Mouse (Mus musculus) myocyte (in vitro differentiated cells): ENCODE data around the gene Mettl7a2. TPM values are rescaled to one million over a fixed set of nuclear protein-coding genes. Genes with fewer than 3 reads are reported as not detected.

Experiments
- H3K27me3 ChIP-seq: one replicate; pipeline ENCODE4 v1.6.1; 2011; ENCODE audit not compliant: control insufficient read depth, insufficient read depth, insufficient read length
- H3K36me3 ChIP-seq: one replicate; pipeline ENCODE4 v1.6.1; 2011; ENCODE audit not compliant: control insufficient read depth, insufficient read depth
- H3K4me2 ChIP-seq: one replicate; pipeline ENCODE4 v1.6.1; 2011; ENCODE audit warnings: low read depth, control low read depth
- H3K4me3 ChIP-seq: one replicate; pipeline ENCODE4 v1.5.1; 2011; ENCODE audit warnings: mild to moderate bottlenecking, control low read depth, moderate library complexity
- H3K79me2 ChIP-seq: one replicate; pipeline ENCODE4 v1.6.1; 2011; ENCODE audit not compliant: control insufficient read depth, insufficient read depth
- H3ac ChIP-seq: one replicate; pipeline ENCODE4 v1.6.1; 2011; ENCODE audit not compliant: control insufficient read depth, insufficient read length
- CEBPB ChIP-seq: IDR thresholded peaks from 2 replicates; pipeline ENCODE4 v1.6.1; 2011; ENCODE audit warnings: mild to moderate bottlenecking, moderate library complexity; ENCODE audit not compliant: poor library complexity, insufficient read depth, severe bottlenecking
- E2F4 ChIP-seq: IDR thresholded peaks from one replicate; pipeline ENCODE4 v1.6.1; 2011; ENCODE audit warnings: mild to moderate bottlenecking, control low read depth, moderate library complexity; ENCODE audit not compliant: insufficient read depth
- MAX ChIP-seq: IDR thresholded peaks from one replicate; pipeline ENCODE4 v1.6.1; 2011; ENCODE audit warnings: low read depth, mild to moderate bottlenecking, control low read depth
- MYOD1 ChIP-seq, 3 experiments: IDR thresholded peaks; one replicate each; pipeline ENCODE4 v1.6.1; 2011; ENCODE audit warnings: control low read depth in 2 of 3, low read depth in 2 of 3, mild to moderate bottlenecking in 2 of 3, moderate library complexity in 1 of 3; ENCODE audit not compliant: insufficient read length in 2 of 3, control insufficient read depth in 1 of 3
- MYOG ChIP-seq, 3 experiments: IDR thresholded peaks; one replicate each; pipeline ENCODE4 v1.6.1; 2011; ENCODE audit warnings: control low read depth in 2 of 3, low read depth in 2 of 3, mild to moderate bottlenecking in 2 of 3; ENCODE audit not compliant: insufficient read length in 2 of 3, control insufficient read depth in 1 of 3, insufficient read depth in 1 of 3
- POLR2A ChIP-seq: IDR thresholded peaks from one replicate; pipeline ENCODE4 v1.6.1; 2011; ENCODE audit warnings: low read depth, mild to moderate bottlenecking, control low read depth, moderate library complexity; ENCODE audit not compliant: insufficient read length
- POLR2AphosphoS2 ChIP-seq: IDR thresholded peaks from one replicate; pipeline ENCODE4 v1.6.1; 2011; ENCODE audit warnings: low read depth, control low read depth; ENCODE audit not compliant: insufficient read length
- REST ChIP-seq: IDR thresholded peaks from one replicate; pipeline ENCODE4 v1.6.1; 2011; ENCODE audit warnings: mild to moderate bottlenecking, control low read depth, moderate library complexity; ENCODE audit not compliant: insufficient read depth, insufficient read length
- SRF ChIP-seq: IDR thresholded peaks from one replicate; pipeline ENCODE4 v1.6.1; 2011; ENCODE audit warnings: low read depth; ENCODE audit not compliant: control insufficient read depth, insufficient read length
- TCF12 ChIP-seq: IDR thresholded peaks from one replicate; pipeline ENCODE4 v1.6.1; 2011; ENCODE audit warnings: mild to moderate bottlenecking, control low read depth; ENCODE audit not compliant: poor library complexity, insufficient read depth, severe bottlenecking
- TCF3 ChIP-seq: IDR thresholded peaks from one replicate; pipeline ENCODE4 v1.6.1; 2011; ENCODE audit warnings: low read depth, control low read depth; ENCODE audit not compliant: insufficient read length
- USF1 ChIP-seq: IDR thresholded peaks from one replicate; pipeline ENCODE4 v1.6.1; 2011; ENCODE audit warnings: low read depth, mild to moderate bottlenecking, control low read depth, moderate library complexity
- polyA plus RNA-seq: library from polyadenylated mRNA; unstranded; fragments of >200 nt; fragmentation: generic; extraction: Trizol; gene quantifications from one replicate; pipeline ENCODE4 v1.2.1, GENCODE M21; 2012; ENCODE audit warnings: missing spikeins

Mettl7a2 gene
- polyA plus RNA-seq, 1 experiment = not detected

DNA sequence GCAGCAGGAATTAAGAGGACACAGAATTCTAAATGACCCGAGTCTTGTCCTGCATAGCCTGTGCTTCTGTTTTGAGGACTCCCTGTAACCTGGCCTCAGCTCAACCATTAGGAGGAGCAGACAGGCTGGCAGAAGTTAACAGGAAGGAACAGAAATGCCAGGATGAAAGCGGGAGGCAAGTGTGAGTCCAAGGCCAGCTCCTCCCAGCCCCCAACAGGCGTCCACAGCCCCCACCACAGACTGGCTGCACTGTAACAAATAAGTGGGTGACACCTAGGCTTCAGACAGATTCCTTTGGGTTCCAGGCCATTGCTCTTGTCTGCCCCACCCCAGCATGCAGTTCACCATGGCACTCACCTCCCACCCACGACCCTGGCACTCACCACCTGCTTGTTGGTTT lies 49.8 kb downstream of the Mettl7a2 start:
- TF ChIP-seq USF1 = no peak
- TF ChIP-seq POLR2AphosphoS2 = no peak
- no peak for TF ChIP-seq SRF
- no peak for TF ChIP-seq TCF3
- TF ChIP-seq MYOD1 (IDR thresholded peaks at IDR 0.05; ENCODE audit: control insufficient read depth in 1 of 3, insufficient read length in 2 of 3, low read depth in 2 of 3) = no peak
- TF ChIP-seq E2F4 = no peak
- no peak for TF ChIP-seq POLR2A
- no peak overlapping the region for H3K4me3 ChIP-seq
- H3K79me2 ChIP-seq = no peaks in the 10 kb centered on the region
- no peaks in the 10 kb centered on the region for H3K27me3 ChIP-seq
- no peak overlapping the region for H3ac ChIP-seq
- peaks cover 68% of the 10 kb centered on the region for H3K36me3 ChIP-seq
- H3K4me2 ChIP-seq = no peak overlapping the region

DNA sequence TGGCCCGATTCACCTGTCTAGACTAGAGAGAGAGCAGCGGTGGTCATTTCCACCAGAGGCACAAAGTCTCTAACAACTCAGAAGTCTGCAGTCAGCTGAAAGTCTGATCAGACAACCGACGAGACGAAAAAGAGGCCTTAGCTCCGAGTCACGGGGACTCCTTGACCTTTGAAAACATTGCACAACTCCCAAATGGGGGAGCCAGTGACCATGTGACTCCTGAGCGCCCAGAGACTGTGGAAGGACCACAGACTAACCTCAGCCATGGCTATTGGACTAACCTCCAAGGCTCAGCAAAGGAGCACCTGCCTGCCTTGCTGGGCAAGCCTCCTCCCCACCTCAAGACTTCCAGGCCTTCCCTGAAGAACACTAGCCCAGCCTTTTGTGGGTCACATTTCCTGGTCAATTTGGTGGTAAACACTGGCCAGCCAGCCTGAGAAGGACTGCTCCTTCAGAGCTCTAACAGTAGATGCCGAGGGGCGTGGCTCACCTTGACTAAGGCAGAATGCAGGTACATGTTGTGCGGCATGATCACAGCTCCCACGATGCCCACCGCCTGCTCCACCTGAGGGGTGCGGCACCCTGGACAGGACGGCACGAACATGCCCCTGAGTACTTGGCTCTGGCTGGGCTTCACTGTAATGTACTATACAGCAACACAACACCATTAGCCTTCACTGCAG lies 50.5 kb downstream of the Mettl7a2 start:
- no peaks in the 10 kb centered on the region for H3K79me2 ChIP-seq
- TF ChIP-seq POLR2AphosphoS2 (no peak), CEBPB (0 out of 2 replicates have a peak, but pooled peaks have one; percentile 5), MYOG (IDR thresholded peaks at IDR 0.05; ENCODE audit: control insufficient read depth in 1 of 3, insufficient read depth in 1 of 3, insufficient read length in 2 of 3, low read depth in 2 of 3) (no peak), TCF12 (no peak), E2F4 (no peak)
- H3K4me2 ChIP-seq = no peak overlapping the region
- peaks cover 68% of the 10 kb centered on the region for H3K36me3 ChIP-seq
- no peak overlapping the region for H3ac ChIP-seq
- no peak overlapping the region for H3K4me3 ChIP-seq
- H3K27me3 ChIP-seq = no peaks in the 10 kb centered on the region

DNA sequence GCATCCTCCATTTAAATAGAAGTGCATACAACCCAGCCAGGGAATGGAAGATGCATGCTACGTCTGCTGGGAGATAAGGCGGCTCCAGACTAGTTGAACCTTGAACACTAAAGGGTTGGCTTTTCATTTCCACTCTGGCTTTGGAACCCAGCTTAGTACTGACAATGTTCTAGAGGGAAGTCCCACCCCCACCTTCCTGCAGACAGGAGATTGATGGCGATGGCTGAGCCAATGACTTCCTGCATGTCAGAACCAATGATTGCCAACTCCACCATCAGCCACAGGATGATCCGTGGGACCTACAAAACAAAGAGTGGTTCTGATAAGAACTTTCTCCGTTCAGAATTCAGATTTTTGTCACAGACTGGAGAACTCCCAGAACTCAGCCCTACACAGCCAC lies 53.1 kb downstream of the Mettl7a2 start:
- Histone ChIP-seq H3K4me2 (no peak overlapping the region), H3K36me3 (peaks cover 49% of the 10 kb centered on the region), H3ac (no peak overlapping the region), H3K27me3 (no peaks in the 10 kb centered on the region), H3K79me2 (peaks cover 11% of the 10 kb centered on the region), H3K4me3 (no peak overlapping the region)
- TF ChIP-seq MYOG (IDR thresholded peaks at IDR 0.05; ENCODE audit: control insufficient read depth in 1 of 3, insufficient read depth in 1 of 3, insufficient read length in 2 of 3, low read depth in 2 of 3) = no peak
- no peak for TF ChIP-seq TCF12
- no peak for TF ChIP-seq USF1
- TF ChIP-seq MYOD1 (IDR thresholded peaks at IDR 0.05; ENCODE audit: control insufficient read depth in 1 of 3, insufficient read length in 2 of 3, low read depth in 2 of 3) = no peak
- TF ChIP-seq POLR2AphosphoS2 = no peak
- TF ChIP-seq TCF3 = no peak
- no peak for TF ChIP-seq E2F4
- no peak for TF ChIP-seq CEBPB
- no peak for TF ChIP-seq REST
- no peak for TF ChIP-seq MAX
- no peak for TF ChIP-seq POLR2A
- TF ChIP-seq SRF = no peak

DNA sequence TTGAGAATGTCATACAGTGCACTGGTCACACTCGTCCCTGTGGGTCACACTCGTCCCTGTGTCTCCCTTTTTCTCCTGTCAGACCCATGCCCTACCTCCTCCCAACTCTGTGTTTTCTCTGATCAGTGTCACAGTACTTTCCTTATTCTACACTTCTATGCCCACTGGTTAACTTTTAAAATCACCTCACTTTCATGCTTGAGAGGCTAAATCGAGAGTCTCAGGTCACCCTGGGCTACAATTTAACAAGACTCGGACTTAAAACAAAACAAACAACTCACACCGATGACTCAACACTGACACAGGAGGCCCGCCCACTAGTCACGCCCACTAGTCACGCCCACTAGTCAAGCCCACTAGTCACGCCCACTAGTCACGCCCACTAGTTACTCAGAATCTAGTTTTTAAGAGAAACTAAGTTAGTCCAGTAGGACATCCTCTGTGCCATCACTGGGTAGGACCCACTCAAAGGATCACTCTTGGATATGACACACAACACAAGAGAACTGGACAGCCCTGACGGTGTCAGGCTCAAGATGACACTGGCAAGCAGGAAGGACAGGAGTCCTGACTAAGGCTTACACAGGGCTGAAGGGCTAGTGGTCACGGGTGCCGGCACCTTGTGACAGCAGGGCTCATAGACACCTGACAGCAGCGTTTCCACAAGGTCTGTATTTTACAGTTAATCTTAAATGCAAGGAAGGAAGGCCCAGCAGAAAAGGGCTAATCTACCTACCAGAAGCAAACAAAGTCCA lies 58.1 kb downstream of the Mettl7a2 start:
- no peak overlapping the region for H3K4me3 ChIP-seq
- peaks cover 15% of the 10 kb centered on the region for H3K36me3 ChIP-seq
- no peaks in the 10 kb centered on the region for H3K27me3 ChIP-seq
- H3K79me2 ChIP-seq = peaks cover 52% of the 10 kb centered on the region
- peak overlapping the region; percentile 67 for H3K4me2 ChIP-seq
- no peak overlapping the region for H3ac ChIP-seq
- TF ChIP-seq REST (no peak), CEBPB (0 out of 2 replicates have a peak, but pooled peaks have one; percentile 31)

Other genes with a start within 250 kb of the Mettl7a2 start
- 21.9 TPM for gene Atf1, start 125.4 kb upstream of the Mettl7a2 start, polyA plus RNA-seq
- gene Tmprss12, start 72.4 kb upstream of the Mettl7a2 start, polyA plus RNA-seq = not detected
- gene Mettl7a1, start 49.1 kb upstream of the Mettl7a2 start, polyA plus RNA-seq = 9.4 TPM
- not detected for gene Mettl7a3, start 18.3 kb upstream of the Mettl7a2 start, polyA plus RNA-seq
- gene Methig1, start 51 bp upstream of the Mettl7a2 start, polyA plus RNA-seq = not detected
- gene Higd1c, start 11.3 kb downstream of the Mettl7a2 start, polyA plus RNA-seq = not detected
- 0.05 TPM for gene Gm5475, start 68.9 kb downstream of the Mettl7a2 start, polyA plus RNA-seq
- gene Slc11a2, start 71.9 kb downstream of the Mettl7a2 start, polyA plus RNA-seq = 48.2 TPM
- gene Letmd1, start 115.8 kb downstream of the Mettl7a2 start, polyA plus RNA-seq = 24.8 TPM
- gene Csrnp2, start 142.3 kb downstream of the Mettl7a2 start, polyA plus RNA-seq = 9.2 TPM
- 15.0 TPM for gene Tfcp2, start 198.8 kb downstream of the Mettl7a2 start, polyA plus RNA-seq
- gene Pou6f1, start 246.8 kb downstream of the Mettl7a2 start, polyA plus RNA-seq = 7.7 TPM